Mouse (Mus musculus) small intestine, adult 2 months (tissue): ENCODE measurements around the gene Kif5a. TPM values are rescaled to one million over a fixed set of nuclear protein-coding genes. Genes with fewer than 3 reads are reported as not detected.

Source experiments
- H3K27ac ChIP-seq: fragments of 200-500 bp; 2 replicates; pipeline ENCODE4 v1.5.1; 2012; ENCODE audit warnings: low read depth, low read length, control low read depth, inconsistent platforms; ENCODE audit not compliant: insufficient read depth
- H3K27me3 ChIP-seq: fragments of 200-500 bp; 2 replicates; pipeline ENCODE4 v1.6.1; 2012; ENCODE audit warnings: mild to moderate bottlenecking, moderate library complexity, low read length, inconsistent platforms; ENCODE audit not compliant: control insufficient read depth, insufficient read depth
- H3K36me3 ChIP-seq: fragments of 200-500 bp; 2 replicates; pipeline ENCODE4 v1.6.1; 2012; ENCODE audit warnings: mild to moderate bottlenecking, low read length, control low read depth, inconsistent platforms; ENCODE audit not compliant: control insufficient read depth, insufficient read depth
- H3K4me1 ChIP-seq: fragments of 200-500 bp; 2 replicates; pipeline ENCODE4 v1.6.1; 2012; ENCODE audit warnings: low read length, inconsistent platforms, mixed read lengths; ENCODE audit not compliant: control insufficient read depth, insufficient read depth, insufficient read length
- H3K4me3 ChIP-seq: fragments of 200-500 bp; 2 replicates; pipeline ENCODE4 v1.5.1; 2012; ENCODE audit warnings: low read depth, mild to moderate bottlenecking, control low read depth, inconsistent platforms, low read length, moderate library complexity
- CTCF ChIP-seq: fragments of 200-500 bp; IDR thresholded peaks from 2 replicates; pipeline ENCODE4 v1.5.1; 2012; ENCODE audit warnings: low read depth, mild to moderate bottlenecking, control low read depth, inconsistent platforms, low read length, moderate library complexity, mixed read lengths; ENCODE audit not compliant: insufficient replicate concordance, insufficient read length; ENCODE audit errors: extremely low read depth
- POLR2A ChIP-seq: fragments of 200-500 bp; IDR thresholded peaks from 2 replicates; pipeline ENCODE4 v1.6.1; 2012; ENCODE audit warnings: low read depth, mild to moderate bottlenecking, control low read depth, inconsistent platforms, low read length, moderate library complexity
- WGBS: fragments of 180-500 bp; shearing (Covaris S2); methylation state at CpG from one replicate; pipeline ENCODE4 v1.1.7; 2018; 5-methylcytosine and 5-hydroxymethylcytosine counted together
- polyA plus RNA-seq: library from polyadenylated mRNA; depleted of rRNA; stranded (reverse); fragments of >200 nt; gene quantifications from 2 replicates; pipeline ENCODE4 v1.2.3, GENCODE M21; 2012

Gene Kif5a
- polyA plus RNA-seq, 1 experiment: 1.8 TPM

DNA sequence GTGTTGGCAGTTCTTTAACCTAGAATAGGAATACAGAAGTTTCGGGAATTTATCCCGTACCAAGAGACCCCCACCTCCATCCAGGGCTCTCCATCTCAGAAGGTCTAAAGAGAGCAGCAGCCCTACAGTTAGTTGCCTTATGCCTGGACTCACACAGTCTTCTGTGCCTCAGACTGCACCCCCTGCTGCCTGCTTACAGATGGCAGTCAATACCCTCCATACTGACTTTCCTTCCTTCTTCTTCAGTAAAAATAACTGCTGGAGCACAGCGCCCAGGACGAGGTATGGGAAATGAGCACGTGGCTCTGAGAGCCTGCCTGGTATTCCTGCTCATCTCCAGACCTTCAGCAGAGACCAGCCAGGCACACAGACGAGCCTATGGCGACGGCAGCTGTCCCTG, 62.9 kb downstream of the Kif5a start:
- H3K4me1 ChIP-seq: no peaks in the 10 kb centered on the region; the same call in 1 of the 2 replicates
- WGBS: 88% methylated on average over 8 of the region's 8 CpGs
- peaks cover 53% of the 10 kb centered on the region for H3K36me3 ChIP-seq
- no peak for TF ChIP-seq CTCF
- no peak for TF ChIP-seq POLR2A
- H3K4me3 ChIP-seq: no peak overlapping the region
- no peaks in the 10 kb centered on the region for H3K27me3 ChIP-seq
- no peak overlapping the region for H3K27ac ChIP-seq

DNA sequence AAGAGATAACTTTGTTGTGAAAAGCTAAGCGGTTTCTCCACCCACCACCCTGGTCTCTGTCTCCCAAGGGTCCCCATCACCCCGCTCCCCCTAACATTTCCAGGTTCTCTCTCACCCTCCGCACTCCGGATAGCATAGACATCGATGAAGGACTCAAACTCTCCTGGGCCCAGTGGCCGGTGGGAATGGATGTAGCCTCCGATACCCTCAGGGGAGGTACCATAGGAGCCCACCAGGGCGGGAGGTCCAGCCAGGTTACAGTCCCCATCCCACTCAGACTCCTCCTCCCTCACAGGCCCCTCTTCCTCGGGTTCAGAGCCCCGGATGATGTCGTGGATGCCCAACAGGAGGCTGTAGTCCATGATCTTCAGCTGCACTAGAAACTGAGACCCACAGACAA, 63.7 kb downstream of the Kif5a start:
- Histone ChIP-seq H3K36me3 (peaks cover 45% of the 10 kb centered on the region), H3K27ac (no peak overlapping the region), H3K27me3 (no peaks in the 10 kb centered on the region), H3K4me1 (no peaks in the 10 kb centered on the region; the same call in 1 of the 2 replicates), H3K4me3 (no peak overlapping the region)
- TF ChIP-seq POLR2A (no peak), CTCF (no peak)
- WGBS: 92% methylated on average over 11 of the region's 11 CpGs

DNA sequence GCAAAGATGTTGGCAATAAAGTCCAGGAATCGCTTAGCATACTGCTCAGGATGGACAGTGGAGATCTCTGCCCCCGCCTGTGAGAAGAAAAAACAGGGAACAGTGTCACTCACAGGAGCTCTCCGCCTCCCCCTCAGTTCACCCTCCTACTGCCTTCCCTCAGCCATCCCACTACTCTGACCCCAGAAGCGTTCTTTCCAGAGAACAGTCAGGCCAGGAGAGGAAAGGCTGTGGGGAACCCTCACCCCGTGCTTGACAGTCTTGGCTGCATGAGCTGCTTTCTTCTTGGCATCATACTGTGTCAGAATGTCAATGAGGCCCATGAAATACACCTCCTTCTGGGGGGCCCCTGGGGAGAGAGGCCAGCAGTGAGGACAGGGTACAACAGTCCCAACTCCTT, 64.1 kb downstream of the Kif5a start:
- Histone ChIP-seq H3K4me3 (no peak overlapping the region), H3K4me1 (no peaks in the 10 kb centered on the region; the same call in 1 of the 2 replicates), H3K27ac (no peak overlapping the region), H3K36me3 (peaks cover 44% of the 10 kb centered on the region), H3K27me3 (no peaks in the 10 kb centered on the region)
- no peak for TF ChIP-seq CTCF
- TF ChIP-seq POLR2A: no peak
- WGBS: 86% methylated on average over 5 of the region's 5 CpGs

DNA sequence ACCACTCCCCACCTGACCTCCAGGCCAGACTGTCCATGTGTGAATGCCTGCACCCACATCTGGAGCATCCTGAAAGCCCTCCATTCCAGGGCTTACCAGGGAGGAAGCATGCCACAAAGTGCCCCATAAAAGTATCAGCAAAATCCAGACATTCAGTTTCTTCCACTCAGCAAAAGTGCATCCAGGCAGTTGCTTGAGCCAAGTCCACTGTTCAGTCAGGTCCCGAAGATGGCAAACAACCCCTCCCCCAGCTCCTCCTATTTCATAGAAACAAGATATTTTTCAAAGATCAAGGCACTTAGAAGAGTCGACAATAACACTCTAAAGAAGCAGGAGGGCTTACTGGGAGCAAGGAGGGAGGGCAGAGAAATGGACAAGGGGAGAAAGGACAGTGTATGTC, 64.7 kb downstream of the Kif5a start:
- Histone ChIP-seq H3K27ac (no peak overlapping the region), H3K4me3 (no peak overlapping the region), H3K4me1 (no peaks in the 10 kb centered on the region; the same call in 1 of the 2 replicates), H3K36me3 (peaks cover 41% of the 10 kb centered on the region), H3K27me3 (no peaks in the 10 kb centered on the region)
- TF ChIP-seq CTCF: no peak
- no peak for TF ChIP-seq POLR2A
- WGBS: 56% methylated on average over 2 of the region's 2 CpGs

DNA sequence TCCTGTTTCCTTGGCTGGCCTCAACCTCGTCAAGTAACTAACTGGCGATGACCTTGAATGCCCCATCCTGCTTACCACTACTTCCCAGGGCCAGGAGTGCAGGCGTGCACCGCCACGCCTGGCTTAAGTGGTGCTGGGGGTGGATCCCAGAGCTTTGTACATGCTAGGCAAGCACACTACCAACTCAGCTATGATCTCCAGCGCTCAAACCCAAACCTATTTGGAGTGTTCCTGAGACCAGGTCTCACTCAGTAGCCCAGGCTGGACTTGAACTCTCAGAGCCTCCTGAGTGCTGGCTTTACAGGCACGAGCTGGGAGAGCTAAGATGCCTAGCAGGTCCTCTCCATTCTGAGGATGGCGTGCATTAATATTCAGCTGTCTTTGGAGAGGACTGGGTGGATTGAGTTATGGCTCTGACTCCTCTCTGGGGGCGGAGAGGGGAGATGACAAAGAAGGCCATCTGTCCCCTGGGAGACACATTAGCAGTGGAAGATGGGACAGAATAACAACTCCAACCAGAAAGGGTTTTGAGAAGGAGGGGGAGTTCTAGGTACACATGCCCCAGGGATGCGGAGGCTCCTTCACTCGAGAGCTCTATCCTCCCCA, 65.5 kb downstream of the Kif5a start:
- no peak overlapping the region for H3K27ac ChIP-seq
- TF ChIP-seq POLR2A (no peak), CTCF (no peak)
- H3K27me3 ChIP-seq: no peaks in the 10 kb centered on the region
- 79% methylated on average over 11 of the region's 11 CpGs for WGBS
- no peak overlapping the region for H3K4me3 ChIP-seq
- H3K36me3 ChIP-seq: peaks cover 34% of the 10 kb centered on the region
- H3K4me1 ChIP-seq: no peaks in the 10 kb centered on the region; the same call in 1 of the 2 replicates

DNA sequence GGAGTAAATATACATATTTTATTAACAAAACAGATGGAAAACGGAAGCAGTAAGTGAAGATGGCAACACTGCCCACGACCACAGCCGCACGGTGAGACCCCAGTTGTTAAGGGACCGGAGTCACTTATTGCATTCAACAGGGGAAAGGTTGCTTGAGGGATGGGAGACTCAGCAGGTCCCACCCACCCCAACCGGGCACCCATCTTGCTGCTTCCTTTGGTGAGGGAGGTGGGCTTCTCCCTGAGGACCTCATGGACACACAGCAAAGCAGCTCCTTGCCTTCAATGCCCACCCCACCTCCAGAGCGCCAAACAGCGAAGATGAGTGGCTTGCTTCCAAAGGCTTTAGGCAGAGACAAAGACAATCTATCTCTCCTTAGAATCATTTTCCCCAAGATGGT, 66.0 kb downstream of the Kif5a start:
- 87% methylated on average over 8 of the region's 8 CpGs for WGBS
- Histone ChIP-seq H3K36me3 (peaks cover 30% of the 10 kb centered on the region), H3K27ac (no peak overlapping the region), H3K4me1 (no peaks in the 10 kb centered on the region; the same call in 1 of the 2 replicates), H3K27me3 (no peaks in the 10 kb centered on the region), H3K4me3 (no peak overlapping the region)
- TF ChIP-seq CTCF (no peak), POLR2A (no peak)

DNA sequence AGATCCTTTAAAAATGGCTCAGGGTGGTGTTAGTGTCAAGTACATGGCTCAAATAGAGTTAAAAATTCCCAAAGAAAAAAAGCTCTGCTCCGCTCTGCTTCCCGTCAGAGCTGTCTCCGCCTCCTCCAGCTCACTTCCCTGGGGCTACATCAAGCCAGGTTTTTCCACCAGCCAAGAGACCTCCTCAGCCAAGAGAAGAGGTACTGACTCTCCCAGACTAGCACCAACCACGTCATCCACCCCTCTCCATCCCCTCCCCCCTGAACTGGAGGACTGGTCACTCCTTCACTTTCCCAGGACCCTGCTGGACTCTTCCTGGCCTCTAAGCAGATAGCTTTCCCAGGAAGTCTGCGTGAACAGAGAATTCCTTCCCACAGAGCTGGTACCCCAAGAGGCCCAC, 66.8 kb downstream of the Kif5a start:
- 22% methylated on average over 5 of the region's 5 CpGs for WGBS
- H3K27me3 ChIP-seq: no peaks in the 10 kb centered on the region
- peak overlapping the region; percentile 68 for H3K4me3 ChIP-seq
- H3K4me1 ChIP-seq: no peaks in the 10 kb centered on the region; the same call in 1 of the 2 replicates
- no peak overlapping the region for H3K27ac ChIP-seq
- TF ChIP-seq CTCF (no peak), POLR2A (no peak)
- H3K36me3 ChIP-seq: peaks cover 29% of the 10 kb centered on the region
